Mouse (Mus musculus) thymus, postnatal 14 days (tissue): ENCODE data around the gene Bola1.
"Not testable (repeated sequence)": the region's sequence is repeated elsewhere in the genome, so short reads cannot be mapped to it uniquely, and the experiment has no call there.

ENCODE experiments used
- DNase-seq: peaks from one replicate; pipeline ENCODE4 v3.0.0; 2021

The Bola1 gene

GRCm38 (mm10) chr3:96175251-96175650, 44.3 kb downstream of the Bola1 start:
- DNase-seq = no peak

- not testable (repeated sequence) for DNase-seq
These were observed 45.5 kb downstream of the Bola1 start for GRCm38 (mm10) chr3:96174042-96174441.

- no peak for DNase-seq
These were observed 46.3 kb downstream of the Bola1 start for GRCm38 (mm10) chr3:96173185-96173584.

GRCm38 (mm10) chr3:96172197-96173178, 47.0 kb downstream of the Bola1 start, which contains the start of gene Sf3b4:
Gene Sf3b4 (plus strand): TSS chr3:96172332.
- peak; percentile 87 for DNase-seq

GRCm38 (mm10) chr3:96171583-96172196, 47.8 kb downstream of the Bola1 start:
- no peak for DNase-seq

- peak; percentile 37 for DNase-seq
These were observed 48.4 kb downstream of the Bola1 start for GRCm38 (mm10) chr3:96170976-96171545.

GRCm38 (mm10) chr3:96170276-96170675, 49.2 kb downstream of the Bola1 start:
- no peak for DNase-seq

GRCm38 (mm10) chr3:96168466-96169158, 50.9 kb downstream of the Bola1 start:
- no peak for DNase-seq

- no peak for DNase-seq
These were observed 56.5 kb downstream of the Bola1 start for GRCm38 (mm10) chr3:96163040-96163439.

- no peak for DNase-seq
These were observed 57.4 kb downstream of the Bola1 start, which contains the start of gene Mtmr11 for GRCm38 (mm10) chr3:96161869-96162840. Gene Mtmr11 (plus strand): TSS chr3:96162004.

- no peak for DNase-seq
These were observed 58.5 kb downstream of the Bola1 start for GRCm38 (mm10) chr3:96160803-96161516.

- DNase-seq = no peak
These were observed 59.2 kb downstream of the Bola1 start for GRCm38 (mm10) chr3:96160222-96160802.

GRCm38 (mm10) chr3:96159820-96160219, 59.7 kb downstream of the Bola1 start:
- no peak for DNase-seq

GRCm38 (mm10) chr3:96155501-96155900, 64.0 kb downstream of the Bola1 start:
- DNase-seq = no peak

- DNase-seq = no peak
These were observed 66.9 kb downstream of the Bola1 start for GRCm38 (mm10) chr3:96152611-96153010.

- no peak for DNase-seq
These were observed 67.7 kb downstream of the Bola1 start for GRCm38 (mm10) chr3:96151836-96152235.

- peak; percentile 61 for DNase-seq
These were observed 71.6 kb downstream of the Bola1 start for GRCm38 (mm10) chr3:96147950-96148349.
